Mouse (Mus musculus) small intestine, adult 2 months (tissue): ENCODE measurements around the gene Dynlrb1. TPM values are rescaled to one million over a fixed set of nuclear protein-coding genes. Genes with fewer than 3 reads are reported as not detected.
A peak's percentile ranks its signal among the peaks of the same experiment; 100 is the strongest.

ENCODE experiments used
- H3K27ac ChIP-seq: fragments of 200-500 bp; 2 replicates; pipeline ENCODE4 v1.5.1; 2012; ENCODE audit warnings: low read depth, low read length, control low read depth, inconsistent platforms; ENCODE audit not compliant: insufficient read depth
- H3K27me3 ChIP-seq: fragments of 200-500 bp; 2 replicates; pipeline ENCODE4 v1.6.1; 2012; ENCODE audit warnings: mild to moderate bottlenecking, moderate library complexity, low read length, inconsistent platforms; ENCODE audit not compliant: control insufficient read depth, insufficient read depth
- H3K36me3 ChIP-seq: fragments of 200-500 bp; 2 replicates; pipeline ENCODE4 v1.6.1; 2012; ENCODE audit warnings: mild to moderate bottlenecking, low read length, control low read depth, inconsistent platforms; ENCODE audit not compliant: control insufficient read depth, insufficient read depth
- H3K4me1 ChIP-seq: fragments of 200-500 bp; 2 replicates; pipeline ENCODE4 v1.6.1; 2012; ENCODE audit warnings: low read length, inconsistent platforms, mixed read lengths; ENCODE audit not compliant: control insufficient read depth, insufficient read depth, insufficient read length
- H3K4me3 ChIP-seq: fragments of 200-500 bp; 2 replicates; pipeline ENCODE4 v1.5.1; 2012; ENCODE audit warnings: low read depth, mild to moderate bottlenecking, control low read depth, inconsistent platforms, low read length, moderate library complexity
- CTCF ChIP-seq: fragments of 200-500 bp; IDR thresholded peaks from 2 replicates; pipeline ENCODE4 v1.5.1; 2012; ENCODE audit warnings: low read depth, mild to moderate bottlenecking, control low read depth, inconsistent platforms, low read length, moderate library complexity, mixed read lengths; ENCODE audit not compliant: insufficient replicate concordance, insufficient read length; ENCODE audit errors: extremely low read depth
- POLR2A ChIP-seq: fragments of 200-500 bp; IDR thresholded peaks from 2 replicates; pipeline ENCODE4 v1.6.1; 2012; ENCODE audit warnings: low read depth, mild to moderate bottlenecking, control low read depth, inconsistent platforms, low read length, moderate library complexity
- WGBS: fragments of 180-500 bp; shearing (Covaris S2); methylation state at CpG from one replicate; pipeline ENCODE4 v1.1.7; 2018; 5-methylcytosine and 5-hydroxymethylcytosine counted together
- polyA plus RNA-seq: library from polyadenylated mRNA; depleted of rRNA; stranded (reverse); fragments of >200 nt; gene quantifications from 2 replicates; pipeline ENCODE4 v1.2.3, GENCODE M21; 2012; rRNA removed

Dynlrb1 gene
- polyA plus RNA-seq, result 55.3 and 99.3 TPM in 2 replicates

DNA sequence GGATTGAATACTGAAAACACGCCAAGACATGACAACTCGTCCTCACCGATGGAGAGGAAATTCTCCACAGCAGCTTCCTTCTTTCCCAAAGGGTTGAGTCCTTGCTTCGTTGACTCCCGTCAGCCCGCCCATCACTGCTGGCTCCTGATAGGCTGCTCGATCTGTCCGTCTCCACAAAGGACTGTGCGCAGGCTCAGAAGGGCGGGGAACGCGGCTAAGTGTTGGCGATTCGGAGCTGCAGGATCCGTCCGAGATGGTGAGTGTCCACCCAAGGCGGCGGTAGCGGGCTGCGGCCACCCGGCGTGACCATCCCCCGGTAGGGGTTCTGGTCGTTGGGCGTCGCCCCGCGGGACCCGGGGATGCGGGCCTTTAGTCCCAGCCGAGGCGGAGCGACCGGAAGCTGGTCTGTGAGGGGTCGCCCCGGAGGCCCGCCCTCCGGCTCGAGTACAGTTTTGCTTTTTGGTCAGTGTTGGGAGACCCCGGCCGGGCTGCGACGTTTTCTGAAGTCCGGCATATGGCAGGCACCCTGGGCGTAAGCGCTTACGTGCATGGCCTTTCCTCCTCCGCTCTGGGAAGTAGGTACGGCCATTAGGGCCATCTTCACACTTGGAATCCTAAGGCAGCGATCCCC, at the start of gene Dynlrb1:
Gene Dynlrb1 (plus strand): TSS at position 172 of the 631 bp plus-strand sequence.
- TF ChIP-seq CTCF (no peak), POLR2A (peak; percentile 83)
- H3K27me3 ChIP-seq, result no peaks in the 10 kb centered on the region
- peaks cover 3% of the 10 kb centered on the region; the same call in 1 of the 2 replicates for H3K4me1 ChIP-seq
- H3K27ac ChIP-seq, result peak within 1 kb of the TSS; percentile 56
- H3K36me3 ChIP-seq, result 0 out of 2 replicates have a peak, but pooled peaks cover 2% of the 10 kb centered on the region
- WGBS, result under 1% methylated on average over 50 of the region's 50 CpGs
- peak within 1 kb of the TSS; percentile 77 for H3K4me3 ChIP-seq

DNA sequence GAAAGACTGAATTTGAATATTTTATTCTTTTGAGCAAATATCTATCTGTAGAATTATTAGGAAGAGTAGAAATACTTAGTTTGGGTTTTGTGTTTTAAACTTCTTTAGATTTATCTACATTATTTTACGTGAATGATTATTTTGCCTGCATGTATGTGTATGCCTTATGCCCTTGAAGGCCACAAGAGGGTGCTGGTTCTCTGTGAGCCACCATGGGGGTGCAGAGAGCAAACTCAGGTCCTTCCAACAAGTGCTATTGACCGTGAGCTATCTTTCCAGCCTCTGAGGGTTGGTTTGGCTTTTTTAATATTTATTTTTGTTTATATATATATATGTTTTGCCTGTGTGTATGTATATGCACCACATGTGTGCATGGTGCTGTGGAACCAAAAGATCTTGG, 28.9 kb upstream of the Dynlrb1 start:
- no peak overlapping the region for H3K4me3 ChIP-seq
- H3K27ac ChIP-seq, result no peak overlapping the region
- H3K36me3 ChIP-seq, result peaks cover 53% of the 10 kb centered on the region
- H3K27me3 ChIP-seq, result no peaks in the 10 kb centered on the region
- H3K4me1 ChIP-seq, result no peaks in the 10 kb centered on the region
- no peak for TF ChIP-seq POLR2A
- TF ChIP-seq CTCF, result peak; percentile 63; the same call in 1 of the 2 replicates
- 74% methylated on average over 2 of the region's 2 CpGs for WGBS

DNA sequence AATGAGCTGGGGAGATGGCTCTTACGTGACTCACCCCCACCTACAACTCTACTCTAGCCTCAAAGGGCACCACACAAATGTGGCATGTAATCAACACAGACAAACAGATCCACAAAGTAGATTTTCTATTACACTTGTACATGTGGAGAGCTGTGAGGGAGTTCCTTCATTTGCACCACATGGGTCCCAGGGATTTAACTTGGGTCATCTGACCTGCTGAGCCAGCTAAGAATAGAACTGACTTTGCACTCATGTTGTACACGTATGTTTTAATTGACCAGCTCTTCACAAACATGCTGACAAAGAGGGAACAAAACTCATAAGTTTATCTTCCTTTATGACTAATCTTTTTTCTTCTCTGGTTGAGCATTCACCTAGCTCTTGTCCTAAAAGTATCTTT, 13.2 kb upstream of the Dynlrb1 start:
- peaks cover 59% of the 10 kb centered on the region for H3K36me3 ChIP-seq
- 77% methylated on average over 2 of the region's 2 CpGs for WGBS
- H3K27ac ChIP-seq, result no peak overlapping the region
- TF ChIP-seq POLR2A (no peak), CTCF (no peak)
- no peak overlapping the region for H3K4me3 ChIP-seq
- H3K4me1 ChIP-seq, result no peaks in the 10 kb centered on the region
- H3K27me3 ChIP-seq, result no peaks in the 10 kb centered on the region

DNA sequence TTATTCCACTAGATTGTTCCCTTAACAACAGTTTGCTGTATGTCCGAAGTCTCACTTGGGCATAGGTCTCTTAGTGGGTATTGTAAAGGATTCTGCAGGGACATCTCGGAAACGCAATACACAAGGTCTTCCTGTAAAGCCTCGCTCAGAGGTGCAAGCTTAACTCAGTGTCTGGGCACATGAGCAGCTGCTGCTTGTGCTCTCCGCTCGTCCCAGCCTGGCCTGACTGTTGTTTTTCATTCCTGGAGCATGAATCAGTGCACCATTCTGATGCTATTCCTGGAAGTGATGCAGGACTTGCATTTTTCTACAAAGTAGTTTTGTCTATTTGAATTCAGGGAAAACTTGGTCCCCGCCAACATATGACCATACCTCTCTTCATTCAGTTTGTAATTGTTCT, 11.6 kb upstream of the Dynlrb1 start:
- 83% methylated on average over 7 of the region's 7 CpGs for WGBS
- H3K36me3 ChIP-seq, result peaks cover 49% of the 10 kb centered on the region
- TF ChIP-seq CTCF, result no peak
- TF ChIP-seq POLR2A, result no peak
- no peak overlapping the region for H3K4me3 ChIP-seq
- no peaks in the 10 kb centered on the region for H3K4me1 ChIP-seq
- H3K27me3 ChIP-seq, result no peaks in the 10 kb centered on the region
- H3K27ac ChIP-seq, result no peak overlapping the region; the same call in 1 of the 2 replicates

DNA sequence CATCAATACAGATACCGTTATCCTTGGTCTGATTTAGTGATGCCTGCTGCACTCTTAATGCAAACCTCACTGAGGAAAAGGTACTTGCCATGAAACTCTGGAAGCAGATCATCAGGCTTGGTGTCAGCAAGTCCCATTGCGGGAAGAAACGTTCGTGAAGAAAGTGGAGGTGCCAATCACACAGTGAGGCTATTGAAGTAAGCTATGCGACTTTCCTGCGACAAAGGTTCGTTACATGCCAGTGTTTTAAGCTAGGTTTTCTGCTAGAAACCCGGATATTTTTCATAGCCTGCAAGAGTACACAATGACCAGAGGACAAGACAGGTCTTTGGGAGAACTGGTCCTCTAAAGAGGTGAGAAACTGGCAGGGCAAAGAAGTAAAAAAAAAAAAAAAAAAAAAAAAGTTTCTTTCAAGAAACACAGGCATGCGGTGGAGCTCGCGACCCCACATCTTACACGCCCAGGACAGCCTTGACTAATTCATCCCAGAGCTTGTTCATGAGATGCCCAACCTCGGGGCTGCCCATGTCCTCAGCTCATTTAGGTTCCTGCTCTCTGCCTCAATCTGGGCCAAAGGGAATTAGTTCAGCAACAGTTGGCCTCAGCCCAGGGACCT, 479 bp upstream of the Dynlrb1 start:
- H3K36me3 ChIP-seq, result no peaks in the 10 kb centered on the region
- TF ChIP-seq CTCF (no peak), POLR2A (no peak)
- WGBS, result 5% methylated on average over 13 of the region's 13 CpGs
- peak overlapping the region; percentile 56 for H3K27ac ChIP-seq
- peak overlapping the region; percentile 77 for H3K4me3 ChIP-seq
- H3K27me3 ChIP-seq, result no peaks in the 10 kb centered on the region
- peaks cover 3% of the 10 kb centered on the region; the same call in 1 of the 2 replicates for H3K4me1 ChIP-seq

DNA sequence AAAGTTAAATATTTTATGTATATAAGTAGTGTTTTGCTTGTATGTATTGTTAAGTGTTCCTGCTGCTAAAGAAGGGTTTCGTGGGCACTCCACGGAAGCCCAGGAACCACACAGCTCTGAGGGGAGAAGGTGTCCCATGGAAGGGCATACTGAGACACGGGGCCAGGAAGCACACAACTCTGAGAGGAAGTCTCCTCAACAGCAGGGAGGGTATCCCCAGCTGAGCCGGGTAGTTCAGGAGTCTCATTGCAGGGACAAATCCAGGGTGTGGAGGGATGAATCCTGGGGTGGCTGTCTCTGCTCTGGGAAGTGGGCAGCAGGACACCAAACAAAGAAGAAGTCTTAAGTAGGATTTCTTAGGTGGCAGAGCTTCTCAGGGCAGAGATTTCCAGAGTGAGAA, 943 bp downstream of the Dynlrb1 start:
- 1% methylated on average over 4 of the region's 4 CpGs for WGBS
- 0 out of 2 replicates have a peak, but pooled peaks cover 2% of the 10 kb centered on the region for H3K36me3 ChIP-seq
- H3K4me3 ChIP-seq, result peak overlapping the region; percentile 77
- TF ChIP-seq CTCF, result no peak
- TF ChIP-seq POLR2A, result no peak
- H3K27ac ChIP-seq, result no peak overlapping the region
- H3K27me3 ChIP-seq, result no peaks in the 10 kb centered on the region
- H3K4me1 ChIP-seq, result peaks cover 3% of the 10 kb centered on the region; the same call in 1 of the 2 replicates

DNA sequence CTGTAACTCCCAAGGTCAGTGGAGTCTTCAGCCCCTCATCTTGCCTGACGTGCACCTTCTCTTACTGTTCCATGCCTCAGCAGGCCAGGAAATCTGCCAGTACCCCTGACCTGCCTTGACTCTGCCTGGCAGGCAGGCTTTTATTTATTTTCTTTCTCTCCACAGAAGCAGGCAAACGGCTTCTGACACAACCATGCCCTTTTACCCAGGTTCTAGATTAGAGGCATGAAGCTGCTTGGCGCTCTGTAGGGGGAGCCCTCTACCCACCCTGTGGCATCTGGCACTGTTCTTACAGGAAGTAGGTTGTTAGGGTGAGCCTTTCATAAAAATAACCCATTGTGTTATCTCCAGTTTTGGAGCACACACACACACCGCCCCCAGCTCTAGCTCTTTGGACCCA, 4.6 kb downstream of the Dynlrb1 start:
- TF ChIP-seq POLR2A, result no peak
- peak; percentile 10; the same call in 1 of the 2 replicates for TF ChIP-seq CTCF
- Histone ChIP-seq H3K27ac (no peak overlapping the region), H3K27me3 (no peaks in the 10 kb centered on the region), H3K36me3 (peaks cover 27% of the 10 kb centered on the region), H3K4me3 (no peak overlapping the region), H3K4me1 (peaks cover 3% of the 10 kb centered on the region; the same call in 1 of the 2 replicates)
- WGBS, result 51% methylated on average over 4 of the region's 4 CpGs
